Mouse (Mus musculus) thymus, postnatal 25 days (tissue): ENCODE measurements around the gene Cyth3.

ENCODE experiments used
- DNase-seq: peaks from one replicate; pipeline ENCODE4 v3.0.0; 2022

Gene Cyth3

GRCm38 (mm10) chr5:143670740-143671415 is 48.6 kb downstream of the Cyth3 start:
- no peak for DNase-seq

DNA sequence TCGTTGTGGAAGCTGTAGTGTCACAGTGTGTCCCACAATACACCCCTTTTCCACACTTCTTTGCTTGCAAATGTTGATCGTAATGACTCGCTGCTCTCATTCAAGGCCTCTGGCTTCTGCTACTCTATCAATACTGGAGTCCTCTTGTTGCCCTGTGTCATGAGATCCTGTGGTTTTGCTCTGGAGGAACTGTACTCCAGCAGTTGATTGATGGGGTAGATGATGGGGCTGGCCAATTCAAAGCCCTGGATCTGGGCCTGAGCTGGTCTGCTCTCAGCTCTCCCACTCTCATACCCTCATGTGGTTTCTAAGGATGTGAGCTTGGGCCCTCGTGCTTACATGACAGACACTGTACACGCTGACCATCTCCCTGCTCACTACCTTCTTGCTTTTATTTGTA is 52.3 kb downstream of the Cyth3 start:
- no peak for DNase-seq

DNA sequence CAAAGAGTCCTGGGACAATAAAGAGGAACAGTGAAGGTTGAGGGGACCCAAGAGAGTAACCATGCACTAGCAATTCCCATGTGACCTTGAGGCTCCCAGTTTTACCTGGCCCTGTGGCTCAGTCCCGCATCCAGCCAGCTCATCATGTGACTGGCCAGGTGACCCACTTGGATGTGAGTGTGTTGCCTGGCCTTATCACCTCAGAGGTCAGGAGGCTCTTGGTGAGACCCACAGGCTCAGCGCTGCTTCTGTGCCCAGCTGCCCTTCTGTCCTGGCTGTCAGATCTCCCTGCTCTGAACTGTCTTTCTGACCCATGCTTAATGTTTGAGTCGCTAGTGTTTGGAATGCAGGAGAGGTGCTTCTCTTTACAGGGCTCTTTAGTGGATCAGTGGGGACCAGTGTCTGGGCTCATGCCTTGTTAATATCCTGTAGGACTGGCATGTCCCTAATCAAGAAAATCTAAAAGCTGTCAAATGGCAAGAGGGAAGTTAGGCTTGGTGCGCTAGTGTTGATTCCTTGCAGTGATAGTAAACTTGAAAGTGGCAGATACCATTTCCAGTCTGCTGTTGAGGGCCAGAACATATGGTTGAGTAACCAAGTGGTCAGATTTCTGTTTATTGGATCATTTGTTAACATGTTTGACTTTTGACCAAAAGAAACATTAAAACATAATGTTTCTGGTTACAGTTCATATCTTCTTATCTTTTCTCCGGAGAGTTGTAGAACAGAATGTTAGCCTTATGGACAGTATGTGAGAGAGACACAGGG is 54.2 kb downstream of the Cyth3 start:
- no peak for DNase-seq

DNA sequence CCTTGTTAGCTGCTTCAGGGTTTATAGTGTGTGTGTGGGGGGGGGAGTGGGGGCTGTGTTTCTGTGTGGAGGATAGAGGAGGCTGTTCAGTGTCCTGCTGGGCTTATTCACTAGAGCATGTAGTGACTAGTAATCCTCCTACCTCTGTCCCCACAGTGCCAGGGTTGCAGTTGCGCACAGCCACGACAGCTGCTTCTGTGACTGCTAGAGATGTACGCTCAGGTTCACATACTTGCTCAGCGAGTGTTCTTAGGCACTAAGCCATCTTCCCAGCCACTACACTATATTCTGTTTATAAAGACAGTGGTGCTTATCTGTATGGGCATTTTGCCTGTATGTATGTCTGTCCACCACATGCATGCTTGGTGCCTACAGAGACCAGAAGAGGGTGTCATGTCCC is 55.1 kb downstream of the Cyth3 start:
- no peak for DNase-seq

DNA sequence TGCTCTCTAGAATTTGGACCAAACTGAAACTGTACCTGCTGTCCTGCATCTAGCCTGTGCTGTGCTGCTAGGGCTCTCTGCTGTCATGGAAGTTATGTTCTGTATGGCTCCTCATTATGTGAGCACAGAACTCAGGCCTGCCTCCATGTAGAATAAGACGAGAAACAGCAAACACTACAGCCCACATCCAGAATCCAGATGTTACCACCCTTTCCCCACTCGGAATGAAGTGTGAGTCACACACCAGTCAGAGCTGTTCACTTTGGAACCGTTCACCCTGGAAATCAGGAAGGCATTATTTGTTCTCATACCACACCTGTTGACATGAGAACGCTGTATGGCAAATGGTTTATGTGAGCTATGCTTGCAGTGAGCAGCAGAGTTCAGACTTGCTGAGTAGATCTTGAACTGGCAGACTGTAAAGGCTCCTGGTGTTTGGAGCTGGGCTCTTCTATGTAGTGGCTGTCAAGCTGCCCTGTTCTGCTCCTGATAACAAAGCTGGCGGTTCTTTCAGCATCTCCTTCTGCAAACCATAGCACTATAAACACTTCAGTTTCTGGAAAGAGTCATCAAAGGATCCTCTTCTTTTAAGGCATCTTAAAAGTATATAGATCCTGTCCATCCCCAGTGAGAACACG is 56.5 kb downstream of the Cyth3 start:
- DNase-seq: no peak

DNA sequence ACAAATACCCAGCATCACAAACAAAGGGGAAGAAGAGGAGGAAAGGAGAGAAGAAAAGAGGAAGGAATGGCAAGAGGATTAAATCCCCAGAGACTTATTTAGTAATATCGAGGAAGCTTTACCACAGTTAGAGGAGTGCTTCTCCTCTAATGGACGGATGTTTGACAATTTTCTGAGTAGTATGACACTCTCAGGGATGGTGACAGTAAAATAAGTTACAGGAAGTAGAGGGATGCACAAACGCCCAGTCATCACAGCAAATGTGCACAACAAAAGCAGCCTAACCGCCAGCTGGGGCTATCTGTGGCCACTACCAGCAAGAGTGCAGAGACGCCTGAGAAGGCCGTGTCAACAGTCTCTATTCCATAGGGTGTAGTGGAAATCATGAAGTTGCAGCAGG is 57.4 kb downstream of the Cyth3 start:
- no peak for DNase-seq

DNA sequence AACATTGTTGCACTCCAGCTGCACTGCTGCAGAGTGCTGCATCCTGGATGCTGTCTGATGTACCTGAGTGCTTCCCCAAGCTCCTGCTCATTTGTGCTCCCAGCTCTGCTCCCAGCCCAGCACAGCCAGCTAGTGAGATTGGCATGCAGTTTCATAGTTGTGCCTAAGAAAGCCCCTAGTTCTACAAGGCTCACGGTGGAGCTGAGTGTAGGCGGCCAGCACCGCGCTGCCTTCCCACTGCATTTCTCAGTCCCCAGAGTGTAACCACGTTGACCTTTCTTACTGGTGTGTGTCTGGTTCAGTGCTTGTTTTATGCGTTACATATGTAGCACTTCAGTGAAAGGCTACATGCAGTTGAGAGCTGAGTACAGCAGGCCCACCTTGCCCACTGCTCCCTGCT is 61.4 kb downstream of the Cyth3 start:
- DNase-seq: no peak

DNA sequence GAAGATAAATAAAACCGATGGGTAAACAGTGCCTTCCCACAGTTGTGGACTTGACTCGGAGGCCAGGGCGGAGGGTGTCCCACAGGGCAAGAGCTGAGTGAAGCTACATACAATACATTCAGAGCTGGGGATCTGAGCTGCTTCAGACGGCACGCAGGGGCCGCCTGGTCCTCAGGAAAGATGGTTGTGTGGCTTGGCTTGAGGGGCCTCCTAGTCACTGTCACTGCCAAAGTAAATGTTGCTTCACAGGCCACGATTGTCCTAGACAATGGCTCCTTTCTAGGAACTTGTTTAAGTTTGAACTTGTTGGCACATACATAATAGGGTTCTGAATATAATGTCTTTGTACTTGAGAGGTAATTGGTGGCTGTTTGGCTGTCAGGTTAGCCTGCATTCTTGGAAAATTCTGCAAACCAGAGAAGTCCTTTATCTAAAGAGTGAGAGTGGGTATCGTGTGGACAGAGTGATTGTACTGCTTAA is 62.7 kb downstream of the Cyth3 start:
- DNase-seq: no peak

- DNase-seq: no peak
These were observed 64.2 kb downstream of the Cyth3 start for GRCm38 (mm10) chr5:143686456-143686855.

- DNase-seq: no peak
These were observed 65.3 kb downstream of the Cyth3 start for GRCm38 (mm10) chr5:143687589-143687988.

DNA sequence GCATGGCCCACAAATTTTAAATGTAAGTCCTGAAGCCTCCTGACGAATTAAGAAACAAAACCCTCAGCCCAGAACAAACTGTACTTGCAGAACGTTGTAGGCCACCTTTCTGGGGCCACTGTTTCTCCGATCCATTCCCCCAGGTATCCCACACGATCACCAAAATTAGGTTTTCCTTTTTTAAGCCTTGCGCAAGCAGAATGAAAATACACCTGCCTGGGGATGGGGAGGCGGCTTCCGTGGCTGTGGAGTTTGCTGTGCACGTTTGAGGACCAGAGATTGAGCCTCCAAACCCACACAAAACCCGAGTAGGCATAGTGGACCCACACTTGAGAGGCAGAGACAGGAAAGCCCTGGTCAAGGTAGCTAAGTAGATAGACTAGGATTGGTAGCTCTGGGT is 68.1 kb downstream of the Cyth3 start:
- no peak for DNase-seq

- DNase-seq: no peak
These were observed 68.7 kb downstream of the Cyth3 start for GRCm38 (mm10) chr5:143690926-143691325.

GRCm38 (mm10) chr5:143696323-143696722 is 74.1 kb downstream of the Cyth3 start:
- peak; percentile 22 for DNase-seq

DNA sequence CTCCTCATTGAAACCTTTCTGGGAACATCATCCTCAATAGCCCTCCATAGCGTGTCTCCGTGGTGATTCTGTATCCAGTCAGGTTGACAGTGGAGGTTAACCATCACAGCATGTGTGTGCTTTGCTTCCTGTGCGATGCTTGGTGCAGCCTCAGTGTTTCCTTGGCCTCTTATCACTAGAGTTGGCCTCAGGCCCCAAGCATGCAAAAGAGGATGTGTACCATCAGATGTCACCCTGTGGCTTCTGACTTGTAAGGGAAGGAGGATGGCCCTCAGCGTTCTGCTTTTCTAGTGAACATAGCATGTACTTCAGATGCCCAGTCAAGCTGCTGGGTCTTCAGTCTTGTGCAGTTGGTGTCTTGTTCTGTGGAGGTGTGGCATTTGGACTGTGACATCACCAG is 76.2 kb downstream of the Cyth3 start:
- no peak for DNase-seq

- no peak for DNase-seq
These were observed 78.0 kb downstream of the Cyth3 start for GRCm38 (mm10) chr5:143700247-143700646.

DNA sequence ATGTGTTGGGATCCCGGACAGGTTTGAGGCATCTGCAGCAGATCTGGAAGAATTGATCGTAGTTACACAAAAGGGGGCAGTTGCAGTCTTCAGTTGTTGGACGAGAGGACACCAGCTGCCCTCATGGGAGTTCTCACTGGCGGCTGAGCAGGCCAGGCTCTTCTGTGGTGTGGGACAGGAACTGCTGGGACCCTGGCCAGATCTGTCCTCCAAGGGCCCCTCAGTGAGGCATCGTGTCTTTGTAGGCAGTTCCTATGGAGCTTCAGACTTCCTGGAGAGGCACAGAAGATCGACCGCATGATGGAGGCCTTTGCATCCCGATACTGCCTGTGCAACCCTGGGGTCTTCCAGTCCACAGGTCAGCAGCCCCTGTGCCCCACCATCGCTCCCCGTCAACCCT is 78.8 kb downstream of the Cyth3 start:
- no peak for DNase-seq

- DNase-seq: no peak
These were observed 82.8 kb downstream of the Cyth3 start for GRCm38 (mm10) chr5:143704875-143705658.

DNA sequence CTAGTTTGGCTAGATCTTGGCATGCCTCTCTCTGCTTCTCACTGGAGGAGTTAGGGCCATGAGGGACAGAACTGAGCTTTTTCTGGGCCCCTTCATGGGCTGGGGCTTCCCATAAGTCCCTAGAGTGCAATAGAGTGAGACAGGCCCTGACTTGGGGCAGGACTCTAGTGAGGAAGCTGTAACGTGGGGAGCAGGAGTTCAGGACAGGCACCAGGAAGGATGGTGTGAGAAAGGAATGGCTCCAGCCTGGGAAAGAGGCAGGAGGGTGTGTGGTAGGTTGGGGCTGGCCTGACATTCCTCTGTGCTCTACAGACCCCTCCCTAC is 83.4 kb downstream of the Cyth3 start:
- DNase-seq: no peak

DNA sequence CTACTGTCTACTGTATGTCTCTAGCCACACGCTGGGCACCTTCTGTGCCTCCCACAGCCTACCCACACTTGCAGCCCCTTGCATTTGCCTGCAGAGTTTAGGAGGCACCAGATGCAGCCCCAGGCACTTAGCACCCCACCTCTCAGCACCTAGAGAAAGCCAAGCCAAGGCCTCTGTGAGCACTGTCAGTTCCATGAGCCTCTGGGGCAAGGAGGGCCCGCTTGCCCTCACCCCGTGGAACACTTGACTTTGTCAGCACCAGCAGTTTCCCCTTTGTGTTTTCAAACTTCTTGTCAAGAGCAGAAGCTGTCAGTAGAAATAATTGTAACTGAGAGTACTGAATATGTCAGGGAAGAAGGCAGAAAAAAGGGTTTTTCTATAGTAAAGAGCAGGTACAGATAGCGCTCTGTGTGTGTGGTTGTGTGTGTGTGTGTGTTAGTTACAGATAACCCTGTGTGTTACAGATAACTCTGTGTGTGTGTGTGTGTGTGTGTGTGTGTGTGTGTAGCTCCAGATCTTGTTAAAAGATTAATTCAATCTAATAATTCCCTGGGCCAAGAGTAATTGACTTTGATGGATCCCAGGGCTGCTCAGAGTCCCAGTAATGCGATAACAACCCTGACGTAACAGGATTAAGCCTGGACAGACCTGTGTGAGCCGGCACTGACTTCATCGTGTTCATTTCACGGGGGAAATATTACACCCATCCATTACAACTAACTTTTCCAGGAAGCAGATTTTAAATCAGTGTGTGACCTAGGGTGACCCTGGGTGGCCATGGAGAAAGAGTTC is 84.0 kb downstream of the Cyth3 start:
- no peak for DNase-seq

DNA sequence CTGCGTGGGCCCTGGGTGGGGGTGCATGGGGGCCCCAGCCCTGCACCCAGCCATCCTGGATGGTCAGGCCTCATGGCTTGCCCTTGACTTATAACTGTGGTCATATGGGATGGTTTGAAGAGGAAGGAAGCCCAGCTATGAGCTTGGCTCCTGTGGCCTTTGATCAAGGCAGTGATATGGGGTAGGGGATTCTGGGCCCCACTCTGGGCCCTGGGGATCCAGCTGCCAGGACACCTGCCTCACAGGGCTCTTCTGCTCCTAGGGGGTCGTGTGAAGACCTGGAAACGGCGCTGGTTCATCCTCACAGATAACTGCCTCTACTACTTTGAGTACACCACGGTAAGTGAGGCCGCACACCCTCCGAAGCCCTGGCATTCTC is 84.6 kb downstream of the Cyth3 start:
- DNase-seq: no peak

GRCm38 (mm10) chr5:143711326-143711725 is 89.1 kb downstream of the Cyth3 start:
- peak; percentile 41 for DNase-seq

DNA sequence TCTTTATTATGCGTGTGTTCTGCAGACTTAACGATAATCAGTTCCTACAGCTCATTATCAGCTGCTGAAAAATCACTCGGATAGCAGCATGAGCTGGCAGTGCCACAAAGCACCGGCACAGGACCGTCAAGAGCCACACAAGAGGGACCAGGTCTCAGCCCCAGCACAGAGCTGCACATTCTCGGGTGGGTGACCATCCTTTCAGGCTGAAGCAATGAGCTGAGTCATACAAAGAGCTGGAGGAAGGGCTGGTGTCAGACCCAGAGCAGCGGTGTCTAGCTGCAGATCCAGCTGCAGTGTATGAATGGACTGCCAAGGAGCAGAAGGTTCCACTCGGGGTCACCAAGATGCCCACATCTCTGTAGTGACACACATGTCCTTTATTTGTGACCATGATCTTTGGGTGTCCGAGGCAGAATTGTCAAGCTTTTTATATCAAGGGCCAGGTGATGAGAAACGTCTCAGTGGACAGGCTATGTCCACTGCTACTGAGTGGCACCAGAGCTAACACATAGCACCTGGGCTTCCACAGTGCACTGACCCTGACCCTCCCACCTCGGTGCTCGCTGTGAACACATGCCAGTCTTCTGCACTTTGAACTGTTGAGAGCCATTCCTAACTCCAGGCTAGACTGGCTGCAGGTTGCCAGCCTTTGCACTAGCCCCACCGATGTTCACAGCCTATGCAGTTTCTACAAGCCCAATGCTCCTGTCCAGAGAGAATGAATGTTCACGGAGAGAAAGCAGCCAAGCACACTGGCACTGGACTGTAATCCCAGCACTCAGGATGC is 90.0 kb downstream of the Cyth3 start:
- DNase-seq: no peak
